8 mouse cellular contexts compared by ENCODE assay signal in genomic region chr16:22009099-22009584, GRCm38 (mm10). TPM values are rescaled to one million over a fixed set of nuclear protein-coding genes. Genes with fewer than 3 reads are reported as not detected.
DNase-seq lines count a peak whose midpoint lies in the region; ATAC-seq and TF ChIP-seq lines count a peak whose summit lies in the region.

Gene Senp2, plus strand, starts transcription at chr16:22009484.

- no peaks in the 10 kb centered on the region; the same call in 1 of the 2 replicates for H3K27me3 ChIP-seq in E14TG2a.4 (ENCODE audit: insufficient read depth, low read length)
- H3K27me3 ChIP-seq in forebrain, embryonic 12.5 days: no peaks in the 10 kb centered on the region
- no peaks in the 10 kb centered on the region for H3K27me3 ChIP-seq in heart, postnatal 0 days (ENCODE audit: control insufficient read depth, insufficient read depth, low read length)
- H3K27me3 ChIP-seq in liver, embryonic 16.5 days (ENCODE audit: control insufficient read depth, insufficient read depth, low read depth, low read length): no peaks in the 10 kb centered on the region
- no peaks in the 10 kb centered on the region for H3K27me3 ChIP-seq in neural tube, embryonic 13.5 days
- no peaks in the 10 kb centered on the region for H3K27me3 ChIP-seq in testis, adult 2 months (ENCODE audit: control insufficient read depth, insufficient read depth, low read length)

- H3K4me1 ChIP-seq in E14TG2a.4 (replicated peaks; ENCODE audit: low read depth, low read length): peaks cover 50% of the 10 kb centered on the region
- peaks cover 15% of the 10 kb centered on the region for H3K4me1 ChIP-seq in forebrain, embryonic 12.5 days
- peaks cover 10% of the 10 kb centered on the region for H3K4me1 ChIP-seq in heart, postnatal 0 days (ENCODE audit: control insufficient read depth, insufficient read depth)
- H3K4me1 ChIP-seq in liver, embryonic 16.5 days (ENCODE audit: control insufficient read depth, low read depth, low read length): peaks cover 25% of the 10 kb centered on the region
- H3K4me1 ChIP-seq in neural tube, embryonic 13.5 days (replicated peaks): peaks cover 21% of the 10 kb centered on the region
- H3K4me1 ChIP-seq in testis, adult 2 months (ENCODE audit: control insufficient read depth, insufficient read depth, low read length): peaks cover 2% of the 10 kb centered on the region

- H3K4me2 ChIP-seq in forebrain, embryonic 12.5 days: peak within 1 kb of the TSS; percentile 82
- peak within 1 kb of the TSS; percentile 92 for H3K4me2 ChIP-seq in heart, postnatal 0 days (ENCODE audit: low read depth, low read length)
- H3K4me2 ChIP-seq in liver, embryonic 16.5 days (ENCODE audit: low read depth, low read length): peak within 1 kb of the TSS; percentile 80
- H3K4me2 ChIP-seq in neural tube, embryonic 13.5 days: peak within 1 kb of the TSS; percentile 80

- peaks cover 27% of the 10 kb centered on the region for H3K36me3 ChIP-seq in E14TG2a.4 (ENCODE audit: insufficient read depth, low read length)
- H3K36me3 ChIP-seq in forebrain, embryonic 12.5 days (replicated peaks): no peaks in the 10 kb centered on the region
- H3K36me3 ChIP-seq in heart, postnatal 0 days (replicated peaks; ENCODE audit: control insufficient read depth, insufficient read depth, low read length): no peaks in the 10 kb centered on the region
- peaks cover 5% of the 10 kb centered on the region for H3K36me3 ChIP-seq in liver, embryonic 16.5 days (ENCODE audit: control insufficient read depth, insufficient read depth)
- H3K36me3 ChIP-seq in neural tube, embryonic 13.5 days: 0 out of 2 replicates have a peak, but pooled peaks cover 6% of the 10 kb centered on the region
- H3K36me3 ChIP-seq in testis, adult 2 months (ENCODE audit: control insufficient read depth, insufficient read depth, low read length): peaks cover 1% of the 10 kb centered on the region; the same call in 1 of the 2 replicates

- TF ChIP-seq CTCF in E14TG2a.4 (conservative IDR thresholded peaks at IDR 0.05; ENCODE audit: low read length): no peak
- TF ChIP-seq CTCF in heart, postnatal 0 days (IDR thresholded peaks at IDR 0.05; ENCODE audit: low read depth): no peak
- no peak for TF ChIP-seq CTCF in testis, adult 2 months (IDR thresholded peaks at IDR 0.05; ENCODE audit: control insufficient read depth, insufficient read depth, insufficient replicate concordance, low read depth, low read length)

- peak within 1 kb of the TSS; percentile 99 for H3K4me3 ChIP-seq in E14TG2a.4 (replicated peaks; ENCODE audit: low read length)
- H3K4me3 ChIP-seq in forebrain, embryonic 12.5 days (replicated peaks): peak within 1 kb of the TSS; percentile 72
- peak within 1 kb of the TSS; percentile 99 for H3K4me3 ChIP-seq in heart, postnatal 0 days (ENCODE audit: low read depth, low read length)
- peak within 1 kb of the TSS; percentile 99 for H3K4me3 ChIP-seq in liver, embryonic 16.5 days (ENCODE audit: low read depth, low read length)
- peak within 1 kb of the TSS; percentile 97 for H3K4me3 ChIP-seq in neural tube, embryonic 13.5 days
- H3K4me3 ChIP-seq in testis, adult 2 months (ENCODE audit: control insufficient read depth, low read depth, low read length): peak within 1 kb of the TSS; percentile 90

- no peak for TF ChIP-seq EP300 in heart, postnatal 0 days (IDR thresholded peaks at IDR 0.05; ENCODE audit: low read depth)

- peak within 1 kb of the TSS; percentile 76 for H3K9ac ChIP-seq in forebrain, embryonic 12.5 days
- H3K9ac ChIP-seq in heart, postnatal 0 days (replicated peaks; ENCODE audit: low read depth, low read length): peak within 1 kb of the TSS; percentile 94
- H3K9ac ChIP-seq in liver, embryonic 16.5 days (ENCODE audit: low read depth, low read length): peak within 1 kb of the TSS; percentile 99
- peak within 1 kb of the TSS; percentile 90 for H3K9ac ChIP-seq in neural tube, embryonic 13.5 days

- H3K27ac ChIP-seq in forebrain, embryonic 12.5 days: peak within 1 kb of the TSS; percentile 72
- peak within 1 kb of the TSS; percentile 81 for H3K27ac ChIP-seq in heart, postnatal 0 days (ENCODE audit: low read depth)
- peak within 1 kb of the TSS; percentile 94 for H3K27ac ChIP-seq in liver, embryonic 16.5 days (ENCODE audit: low read length)
- peak within 1 kb of the TSS; percentile 83 for H3K27ac ChIP-seq in neural tube, embryonic 13.5 days (replicated peaks)
- H3K27ac ChIP-seq in testis, adult 2 months (ENCODE audit: control insufficient read depth, insufficient read depth, low read depth, low read length): peak within 1 kb of the TSS; percentile 87

- H3K9me3 ChIP-seq in E14TG2a.4 (ENCODE audit: low read length): no peaks in the 10 kb centered on the region
- H3K9me3 ChIP-seq in forebrain, embryonic 12.5 days: no peaks in the 10 kb centered on the region
- no peaks in the 10 kb centered on the region for H3K9me3 ChIP-seq in heart, postnatal 0 days (replicated peaks; ENCODE audit: control insufficient read depth, low read length)
- no peaks in the 10 kb centered on the region for H3K9me3 ChIP-seq in liver, embryonic 16.5 days (replicated peaks; ENCODE audit: control insufficient read depth, low read length)
- H3K9me3 ChIP-seq in neural tube, embryonic 13.5 days: no peaks in the 10 kb centered on the region

- DNase-seq in c-Kit-positive CD71-positive TER-119-positive erythroid progenitor cells, embryonic 14.5 days (ENCODE audit: low spot score): peak; percentile 100
- peak; percentile 100 for DNase-seq in heart, postnatal 0 days (ENCODE audit: low spot score)
- peak; percentile 100 for DNase-seq in kidney, postnatal 4 days

- under 1% methylated on average over 45 of the region's 45 CpGs for WGBS in forebrain, embryonic 12.5 days
- WGBS in heart, postnatal 0 days: under 1% methylated on average over 40 of the region's 45 CpGs
- WGBS in liver, embryonic 16.5 days (ENCODE audit: insufficient replicate concordance): under 1% methylated on average over 43 of the region's 45 CpGs
- WGBS in neural tube, embryonic 13.5 days: under 1% methylated on average over 45 of the region's 45 CpGs

- TF ChIP-seq POLR2A in testis, adult 2 months (IDR thresholded peaks at IDR 0.05; ENCODE audit: control insufficient read depth, low read depth, low read length): no peak; the same call in 1 of the 2 replicates

- peak; percentile 99 for ATAC-seq in forebrain, embryonic 12.5 days (ENCODE audit: low FRiP score)
- ATAC-seq in heart, postnatal 0 days (ENCODE audit: insufficient read depth, low read depth): peak; percentile 99
- ATAC-seq in liver, embryonic 16.5 days (ENCODE audit: low read depth): peak; percentile 94
- peak; percentile 99 for ATAC-seq in neural tube, embryonic 13.5 days (ENCODE audit: low read depth)

RNA-seq across cellular contexts. Expression of gene Senp2, which starts in this region (rescaled TPM):
- polyA plus RNA-seq in forebrain, embryonic 12.5 days (2016; fragmentation: Nextera tagmentation; extraction: Ambion mirVana): 69.5 and 70.3 TPM in 2 replicates
- 6.2 and 14.8 TPM in 2 replicates for total RNA-seq in heart, postnatal 0 days (2014; rRNA removed; ENCODE audit: low replicate concordance)
- 10.5 and 14.8 TPM in 2 replicates for polyA plus RNA-seq in heart, postnatal 0 days (2015; fragmentation: Nextera tagmentation; extraction: Ambion mirVana)
- polyA plus RNA-seq in liver, embryonic 16.5 days (2015; fragmentation: Nextera tagmentation; extraction: Ambion mirVana): 30.2 and 30.9 TPM in 2 replicates
- polyA plus RNA-seq in neural tube, embryonic 13.5 days (2015; fragmentation: Nextera tagmentation; extraction: Ambion mirVana): 44.9 and 48.4 TPM in 2 replicates
- 104 and 106 TPM in 2 replicates for polyA plus RNA-seq in testis, adult 2 months (2012; rRNA removed)

Comparison
In these comparisons a context has a peak if more than half of its experiments do, and no peak if none do; other contexts are left out.
1. Peak in every context shown above with its lines: DNase-seq, ATAC-seq, H3K4me3 ChIP-seq and H3K27ac ChIP-seq.